Mouse (Mus musculus): ENCODE measurements around the gene Fhdc1. TPM values are rescaled to one million over a fixed set of nuclear protein-coding genes. Genes with fewer than 3 reads are reported as not detected.

The Fhdc1 gene
- 25.7 TPM for polyA plus RNA-seq (2014; fragmentation: Illumina TruSeq; extraction: RNeasy Lipid Tissue Mini Kit (QIAGEN cat#74804); ENCODE audit: low read depth, low replicate concordance)

GRCm38 (mm10) chr3:84480006-84480897, at the start of gene Fhdc1:
Fhdc1 (minus strand) TSS chr3:84480429.

Other genes with a start within 250 kb of the Fhdc1 start
- gene Trim2, start 173.6 kb downstream of the Fhdc1 start, polyA plus RNA-seq (2014; fragmentation: Illumina TruSeq; extraction: RNeasy Lipid Tissue Mini Kit (QIAGEN cat#74804); ENCODE audit: low read depth, low replicate concordance): 0.81 TPM
- 21.0 TPM for gene Arfip1, start 102.2 kb upstream of the Fhdc1 start, polyA plus RNA-seq (2014; fragmentation: Illumina TruSeq; extraction: RNeasy Lipid Tissue Mini Kit (QIAGEN cat#74804); ENCODE audit: low read depth, low replicate concordance)
- gene Tigd4, start 113.1 kb upstream of the Fhdc1 start, polyA plus RNA-seq (2014; fragmentation: Illumina TruSeq; extraction: RNeasy Lipid Tissue Mini Kit (QIAGEN cat#74804); ENCODE audit: low read depth, low replicate concordance): 0.31 TPM
- 0.13 TPM for gene Tmem154, start 185.8 kb upstream of the Fhdc1 start, polyA plus RNA-seq (2014; fragmentation: Illumina TruSeq; extraction: RNeasy Lipid Tissue Mini Kit (QIAGEN cat#74804); ENCODE audit: low read depth, low replicate concordance)

Data from testis, adult 10 weeks (tissue).